ENCODE assay signal across 9 mouse cellular contexts in genomic region chr5:103737208-103738066, GRCm38 (mm10). TPM values are rescaled to one million over a fixed set of nuclear protein-coding genes. Genes with fewer than 3 reads are reported as not detected.
DNase-seq lines count a peak whose midpoint lies in the region; ATAC-seq lines count a peak whose summit lies in the region.
"Had no signal": no experiment of that assay in that cellular context is flagged by ENCODE, and none has a peak within 500 bp of the region (broad histone marks: within the 10 kb centered on the region; RNA-seq: fewer than 3 reads in every experiment).

No protein-coding gene starts in this region.

- peak overlapping the region; percentile 32 for H3K4me2 ChIP-seq in heart, embryonic 13.5 days
- H3K4me2 ChIP-seq in liver, embryonic 12.5 days = peak overlapping the region; percentile 71
- no peak overlapping the region for H3K4me2 ChIP-seq in stomach, embryonic 15.5 days
- H3K4me2 ChIP-seq: hindbrain, embryonic 15.5 days had no signal

- H3K27ac ChIP-seq in heart, embryonic 13.5 days (replicated peaks) = no peak overlapping the region
- peak overlapping the region; percentile 97 for H3K27ac ChIP-seq in liver, embryonic 12.5 days
- H3K27ac ChIP-seq in stomach, embryonic 15.5 days = peak overlapping the region; percentile 45; the same call in 1 of the 2 replicates
- H3K27ac ChIP-seq: hindbrain, embryonic 15.5 days had no signal

- H3K36me3 ChIP-seq in heart, embryonic 13.5 days = no peaks in the 10 kb centered on the region
- H3K36me3 ChIP-seq in liver, embryonic 12.5 days = no peaks in the 10 kb centered on the region
- no peaks in the 10 kb centered on the region for H3K36me3 ChIP-seq in stomach, embryonic 15.5 days
- H3K36me3 ChIP-seq: hindbrain, embryonic 15.5 days had no signal

- no peaks in the 10 kb centered on the region for H3K9me3 ChIP-seq in heart, embryonic 13.5 days
- no peaks in the 10 kb centered on the region for H3K9me3 ChIP-seq in liver, embryonic 12.5 days (replicated peaks)
- no peaks in the 10 kb centered on the region for H3K9me3 ChIP-seq in stomach, embryonic 15.5 days
- H3K9me3 ChIP-seq: hindbrain, embryonic 15.5 days had no signal

- WGBS in heart, embryonic 13.5 days = 46% methylated on average over 26 of the region's 26 CpGs
- 20% methylated on average over 26 of the region's 26 CpGs for WGBS in liver, embryonic 12.5 days (ENCODE audit: insufficient replicate concordance)
- WGBS in stomach, embryonic 15.5 days = 58% methylated on average over 26 of the region's 26 CpGs

- DNase-seq in heart, adult 9 months (ENCODE audit: low spot score in 2 of 2) = no peak
- peak; percentile 14 for DNase-seq in brain, adult 2 months (ENCODE audit: low read depth, low spot score)
- no peak for DNase-seq in cerebellum, adult 11 months
- no peak for DNase-seq in left cerebral cortex, adult 8-10 months (ENCODE audit: low spot score in 2 of 2)

- peaks cover 20% of the 10 kb centered on the region for H3K4me1 ChIP-seq in heart, embryonic 13.5 days
- H3K4me1 ChIP-seq in liver, embryonic 12.5 days = peaks cover 87% of the 10 kb centered on the region
- H3K4me1 ChIP-seq in stomach, embryonic 15.5 days = no peaks in the 10 kb centered on the region; the same call in 1 of the 2 replicates
- H3K4me1 ChIP-seq: hindbrain, embryonic 15.5 days had no signal

- H3K4me3 ChIP-seq in heart, embryonic 13.5 days = no peak overlapping the region
- H3K4me3 ChIP-seq in liver, embryonic 12.5 days = peak overlapping the region; percentile 34
- no peak overlapping the region for H3K4me3 ChIP-seq in stomach, embryonic 15.5 days (replicated peaks)
- H3K4me3 ChIP-seq: hindbrain, embryonic 15.5 days had no signal

- no peak overlapping the region for H3K9ac ChIP-seq in heart, embryonic 13.5 days
- H3K9ac ChIP-seq in liver, embryonic 12.5 days = peak overlapping the region; percentile 66
- H3K9ac ChIP-seq in stomach, embryonic 15.5 days = no peak overlapping the region
- H3K9ac ChIP-seq: hindbrain, embryonic 15.5 days had no signal

- no peaks in the 10 kb centered on the region; the same call in 1 of the 2 replicates for H3K27me3 ChIP-seq in heart, embryonic 13.5 days (replicated peaks)
- no peaks in the 10 kb centered on the region for H3K27me3 ChIP-seq in liver, embryonic 12.5 days (replicated peaks)
- no peaks in the 10 kb centered on the region for H3K27me3 ChIP-seq in stomach, embryonic 15.5 days (replicated peaks)
- H3K27me3 ChIP-seq: hindbrain, embryonic 15.5 days had no signal

- ATAC-seq in heart, embryonic 13.5 days (ENCODE audit: extremely low read depth, insufficient number of reproducible peaks, low FRiP score, low TSS enrichment) = no peak
- ATAC-seq in liver, embryonic 12.5 days = peak; percentile 90
- ATAC-seq in stomach, embryonic 15.5 days (ENCODE audit: insufficient read depth, low FRiP score, low read depth) = peak; percentile 89
- ATAC-seq in inflammation-experienced regulatory T-cells, adult 6 months = no peak

RNA-seq across cellular contexts. Expression of gene Aff1, which starts 45.3 kb away (rescaled TPM):
- polyA plus RNA-seq in heart, embryonic 13.5 days (2015; fragmentation: Nextera tagmentation; extraction: Ambion mirVana) = 6.7 and 7.4 TPM in 2 replicates
- polyA plus RNA-seq in liver, embryonic 12.5 days (2016; fragmentation: Nextera tagmentation; extraction: Ambion mirVana) = 17.0 and 19.5 TPM in 2 replicates
- polyA plus RNA-seq in stomach, embryonic 15.5 days (2015; fragmentation: Nextera tagmentation; extraction: Ambion mirVana) = 7.2 TPM in 2 replicates
- 10 to 100 TPM; 14.5 to 17.8 (median 15.7) TPM for total RNA-seq in left cerebral cortex, adult 8-10 months (2022)
- 10 to 100 TPM in 2 of 3 experiments, 1 to 10 TPM in 1; 5.7 to 17.9 (median 12.0) TPM for polyA plus RNA-seq in inflammation-experienced regulatory T-cells, adult 6 months (2017; shearing (Covaris generic))

Comparison
In these comparisons a context has a peak if more than half of its experiments do, and no peak if none do; other contexts are left out.
1. ATAC-seq: peak in liver, embryonic 12.5 days (single experiment) and stomach, embryonic 15.5 days (single experiment); none in heart, embryonic 13.5 days (single experiment) and inflammation-experienced regulatory T-cells, adult 6 months (single experiment).